Mouse (Mus musculus): ENCODE measurements at regions not wholly inside any gene's neighbourhood (a gene's known extent, or its start where the extent isn't known, plus 50 kb on each side); places are given as distances from the start of the nearest gene placed in this dataset.

- Histone ChIP-seq H3K36me3 (ENCODE audit: control insufficient read depth, insufficient read depth, low read length) (no peaks in the 10 kb centered on the region), H3K4me2 (ENCODE audit: low read length) (no peak overlapping the region), H3K9ac (ENCODE audit: low read depth, low read length) (no peak overlapping the region), H3K27me3 (replicated peaks; ENCODE audit: control insufficient read depth, insufficient read depth, low read length) (peaks cover 26% of the 10 kb centered on the region), H3K4me3 (ENCODE audit: low read length) (no peak overlapping the region), H3K27ac (ENCODE audit: low read depth, low read length) (peak overlapping the region; percentile 29; the same call in 1 of the 2 replicates), H3K9me3 (ENCODE audit: control insufficient read depth, low read length) (no peaks in the 10 kb centered on the region), H3K4me1 (ENCODE audit: control insufficient read depth, insufficient read depth, low read depth, low read length) (peaks cover 14% of the 10 kb centered on the region)
- WGBS = 75% methylated on average over 10 of the region's 10 CpGs
- no peak for ATAC-seq
These were observed 70.4 kb upstream of the Ppara start for GRCm38 (mm10) chr15:85664432-85664828.

GRCm38 (mm10) chr15:85665181-85665821 is 69.5 kb upstream of the Ppara start:
- H3K36me3 ChIP-seq (ENCODE audit: control insufficient read depth, insufficient read depth, low read length) = no peaks in the 10 kb centered on the region
- peaks cover 24% of the 10 kb centered on the region for H3K27me3 ChIP-seq (replicated peaks; ENCODE audit: control insufficient read depth, insufficient read depth, low read length)
- no peak overlapping the region; the same call in 1 of the 2 replicates for H3K27ac ChIP-seq (ENCODE audit: low read depth, low read length)
- H3K9me3 ChIP-seq (ENCODE audit: control insufficient read depth, low read length) = no peaks in the 10 kb centered on the region
- 77% methylated on average over 12 of the region's 12 CpGs for WGBS
- no peak overlapping the region for H3K4me3 ChIP-seq (ENCODE audit: low read length)
- no peak for ATAC-seq
- H3K9ac ChIP-seq (ENCODE audit: low read depth, low read length) = peak overlapping the region; percentile 8; the same call in 1 of the 2 replicates
- H3K4me2 ChIP-seq (ENCODE audit: low read length) = no peak overlapping the region
- peaks cover 17% of the 10 kb centered on the region for H3K4me1 ChIP-seq (ENCODE audit: control insufficient read depth, insufficient read depth, low read depth, low read length)

GRCm38 (mm10) chr15:85666496-85666895 is 68.3 kb upstream of the Ppara start:
- H3K9me3 ChIP-seq (ENCODE audit: control insufficient read depth, low read length) = no peaks in the 10 kb centered on the region
- H3K4me1 ChIP-seq (ENCODE audit: control insufficient read depth, insufficient read depth, low read depth, low read length) = peaks cover 11% of the 10 kb centered on the region
- no peak for ATAC-seq
- peak overlapping the region; percentile 8 for H3K4me3 ChIP-seq (ENCODE audit: low read length)
- WGBS = 57% methylated on average over 9 of the region's 9 CpGs
- no peaks in the 10 kb centered on the region for H3K36me3 ChIP-seq (ENCODE audit: control insufficient read depth, insufficient read depth, low read length)
- H3K4me2 ChIP-seq (ENCODE audit: low read length) = peak overlapping the region; percentile 47
- H3K27me3 ChIP-seq (replicated peaks; ENCODE audit: control insufficient read depth, insufficient read depth, low read length) = peaks cover 17% of the 10 kb centered on the region
- peak overlapping the region; percentile 70 for H3K27ac ChIP-seq (ENCODE audit: low read depth, low read length)
- H3K9ac ChIP-seq (ENCODE audit: low read depth, low read length) = peak overlapping the region; percentile 51

- H3K4me2 ChIP-seq (ENCODE audit: low read length) = peak overlapping the region; percentile 51
- H3K36me3 ChIP-seq (ENCODE audit: control insufficient read depth, insufficient read depth, low read length) = no peaks in the 10 kb centered on the region
- peak overlapping the region; percentile 77 for H3K27ac ChIP-seq (ENCODE audit: low read depth, low read length)
- peak overlapping the region; percentile 57 for H3K9ac ChIP-seq (ENCODE audit: low read depth, low read length)
- H3K4me3 ChIP-seq (ENCODE audit: low read length) = peak overlapping the region; percentile 23; the same call in 1 of the 2 replicates
- WGBS = 41% methylated on average over 12 of the region's 12 CpGs
- H3K4me1 ChIP-seq (ENCODE audit: control insufficient read depth, insufficient read depth, low read depth, low read length) = peaks cover 11% of the 10 kb centered on the region
- H3K9me3 ChIP-seq (ENCODE audit: control insufficient read depth, low read length) = no peaks in the 10 kb centered on the region
- ATAC-seq = no peak
- H3K27me3 ChIP-seq (replicated peaks; ENCODE audit: control insufficient read depth, insufficient read depth, low read length) = peaks cover 13% of the 10 kb centered on the region
These were observed 67.4 kb upstream of the Ppara start for GRCm38 (mm10) chr15:85667381-85667791.

- Histone ChIP-seq H3K27ac (ENCODE audit: low read depth, low read length) (peak overlapping the region; percentile 77), H3K9ac (ENCODE audit: low read depth, low read length) (peak overlapping the region; percentile 57; the same call in 1 of the 2 replicates), H3K4me3 (ENCODE audit: low read length) (no peak overlapping the region), H3K4me2 (ENCODE audit: low read length) (peak overlapping the region; percentile 51), H3K36me3 (ENCODE audit: control insufficient read depth, insufficient read depth, low read length) (no peaks in the 10 kb centered on the region), H3K27me3 (replicated peaks; ENCODE audit: control insufficient read depth, insufficient read depth, low read length) (peaks cover 13% of the 10 kb centered on the region), H3K4me1 (ENCODE audit: control insufficient read depth, insufficient read depth, low read depth, low read length) (peaks cover 11% of the 10 kb centered on the region), H3K9me3 (ENCODE audit: control insufficient read depth, low read length) (no peaks in the 10 kb centered on the region)
- 70% methylated on average over 7 of the region's 7 CpGs for WGBS
- no peak for ATAC-seq
These were observed 66.7 kb upstream of the Ppara start for GRCm38 (mm10) chr15:85667906-85668590.

GRCm38 (mm10) chr15:85668871-85669651 is 65.7 kb upstream of the Ppara start:
- Histone ChIP-seq H3K9ac (ENCODE audit: low read depth, low read length) (peak overlapping the region; percentile 30; the same call in 1 of the 2 replicates), H3K27me3 (replicated peaks; ENCODE audit: control insufficient read depth, insufficient read depth, low read length) (peaks cover 8% of the 10 kb centered on the region), H3K36me3 (ENCODE audit: control insufficient read depth, insufficient read depth, low read length) (no peaks in the 10 kb centered on the region), H3K4me2 (ENCODE audit: low read length) (peak overlapping the region; percentile 80), H3K9me3 (ENCODE audit: control insufficient read depth, low read length) (no peaks in the 10 kb centered on the region), H3K27ac (ENCODE audit: low read depth, low read length) (peak overlapping the region; percentile 97), H3K4me3 (ENCODE audit: low read length) (no peak overlapping the region), H3K4me1 (ENCODE audit: control insufficient read depth, insufficient read depth, low read depth, low read length) (peaks cover 12% of the 10 kb centered on the region)
- WGBS = 47% methylated on average over 9 of the region's 9 CpGs
- ATAC-seq = no peak

GRCm38 (mm10) chr15:85669652-85670175 is 65.1 kb upstream of the Ppara start:
- H3K27me3 ChIP-seq (replicated peaks; ENCODE audit: control insufficient read depth, insufficient read depth, low read length) = peaks cover 3% of the 10 kb centered on the region; the same call in 1 of the 2 replicates
- H3K36me3 ChIP-seq (ENCODE audit: control insufficient read depth, insufficient read depth, low read length) = no peaks in the 10 kb centered on the region
- peak overlapping the region; percentile 90 for H3K4me3 ChIP-seq (ENCODE audit: low read length)
- H3K27ac ChIP-seq (ENCODE audit: low read depth, low read length) = peak overlapping the region; percentile 97
- H3K4me2 ChIP-seq (ENCODE audit: low read length) = peak overlapping the region; percentile 80
- peak; percentile 62 for ATAC-seq
- peaks cover 19% of the 10 kb centered on the region for H3K4me1 ChIP-seq (ENCODE audit: control insufficient read depth, insufficient read depth, low read depth, low read length)
- 9% methylated on average over 15 of the region's 15 CpGs for WGBS
- peak overlapping the region; percentile 98 for H3K9ac ChIP-seq (ENCODE audit: low read depth, low read length)
- H3K9me3 ChIP-seq (ENCODE audit: control insufficient read depth, low read length) = no peaks in the 10 kb centered on the region

- Histone ChIP-seq H3K4me1 (ENCODE audit: control insufficient read depth, insufficient read depth, low read depth, low read length) (peaks cover 23% of the 10 kb centered on the region), H3K36me3 (ENCODE audit: control insufficient read depth, insufficient read depth, low read length) (no peaks in the 10 kb centered on the region), H3K4me3 (ENCODE audit: low read length) (peak overlapping the region; percentile 90), H3K9ac (ENCODE audit: low read depth, low read length) (peak overlapping the region; percentile 98), H3K27me3 (replicated peaks; ENCODE audit: control insufficient read depth, insufficient read depth, low read length) (peaks cover 3% of the 10 kb centered on the region; the same call in 1 of the 2 replicates), H3K4me2 (ENCODE audit: low read length) (peak overlapping the region; percentile 80), H3K27ac (ENCODE audit: low read depth, low read length) (peak overlapping the region; percentile 97), H3K9me3 (ENCODE audit: control insufficient read depth, low read length) (no peaks in the 10 kb centered on the region)
- under 1% methylated on average over 36 of the region's 64 CpGs for WGBS
- peak; percentile 76 for ATAC-seq
These were observed 64.5 kb upstream of the Ppara start for GRCm38 (mm10) chr15:85670176-85670788.

Measured in hindbrain, embryonic 16.5 days (tissue).